Mouse (Mus musculus) skeletal muscle tissue, postnatal 0 days (tissue): ENCODE results near the gene Limch1. TPM values are rescaled to one million over a fixed set of nuclear protein-coding genes. Genes with fewer than 3 reads are reported as not detected.

Source experiments
- microRNA-seq, 2 experiments: library from miRNA; unstranded; fragments of <30 nt; microRNA quantifications; one replicate each; pipeline ENCODE4; 2016
- polyA plus RNA-seq: library from polyadenylated mRNA; unstranded; fragments of >200 nt; fragmentation: Nextera tagmentation; extraction: Ambion mirVana; gene quantifications from 2 replicates; pipeline ENCODE4 v1.2.1, GENCODE M21; 2015

Limch1 gene
- polyA plus RNA-seq = 97.0 and 107 TPM in 2 replicates

GRCm38 (mm10) chr5:66745390-66745995 lies at the start of gene Limch1:
Gene Limch1 (plus strand): TSS chr5:66745827.

GRCm38 (mm10) chr5:67098733-67099323 lies 353.2 kb downstream of the Limch1 start, which contains the start of gene Phox2b:
Gene Phox2b (minus strand): TSS chr5:67099301.

Small RNA genes lying within 50 kb of the gene (microRNA-seq; reads per million reads assigned to microRNA genes)
- gene Gm23841 = 0 reads per million in 2 experiments

Other genes starting within 250 kb of the Limch1 start
- gene Apbb2, start 127.0 kb upstream of the Limch1 start, polyA plus RNA-seq = 21.8 and 23.1 TPM in 2 replicates
- 20.4 and 35.7 TPM in 2 replicates for gene Uchl1, start 69.7 kb upstream of the Limch1 start, polyA plus RNA-seq